Mouse (Mus musculus): ENCODE measurements at regions not wholly inside any gene's neighbourhood (a gene's known extent, or its start where the extent isn't known, plus 50 kb on each side); places are given as distances from the start of the nearest gene placed in this dataset.
A peak's percentile ranks its signal among the peaks of the same experiment; 100 is the strongest.

GRCm38 (mm10) chr17:52448701-52449100, 153.8 kb upstream of the Kcnh8 start:
- ATAC-seq: no peak

- no peak for ATAC-seq
Measured at GRCm38 (mm10) chr17:52459303-52459996, 143.1 kb upstream of the Kcnh8 start.

- no peak for ATAC-seq
Measured at GRCm38 (mm10) chr17:52459997-52460387, 142.5 kb upstream of the Kcnh8 start.

GRCm38 (mm10) chr17:52461264-52461663, 141.2 kb upstream of the Kcnh8 start:
- no peak for ATAC-seq

- peak; percentile 80 for ATAC-seq
Measured at GRCm38 (mm10) chr17:52461709-52462141, 140.8 kb upstream of the Kcnh8 start.

GRCm38 (mm10) chr17:52462361-52462760, 140.1 kb upstream of the Kcnh8 start:
- no peak for ATAC-seq

GRCm38 (mm10) chr17:52468464-52468863, 134.0 kb upstream of the Kcnh8 start:
- ATAC-seq: peak; percentile 91

GRCm38 (mm10) chr17:52479327-52480086, 123.0 kb upstream of the Kcnh8 start:
- no peak for ATAC-seq

GRCm38 (mm10) chr17:52480087-52480638, 122.3 kb upstream of the Kcnh8 start:
- ATAC-seq: no peak

- no peak for ATAC-seq
Measured at GRCm38 (mm10) chr17:52506760-52507159, 95.7 kb upstream of the Kcnh8 start.

- ATAC-seq: no peak
Measured at GRCm38 (mm10) chr17:52530260-52530659, 72.2 kb upstream of the Kcnh8 start.
